Mouse (Mus musculus) E14TG2a.4 (cell line): ENCODE results near the gene Slc35c2.

Source experiments
- CTCF ChIP-seq: conservative IDR thresholded peaks from 2 replicates; pipeline ENCODE4 v1.5.1; 2014; ENCODE audit warnings: low read length
- NANOG ChIP-seq: IDR thresholded peaks from 2 replicates; pipeline ENCODE4 v1.6.1; 2014; ENCODE audit warnings: borderline replicate concordance, low read length, mixed read lengths
- POU5F1 ChIP-seq: IDR thresholded peaks from 2 replicates; pipeline ENCODE4 v1.6.1; 2014; ENCODE audit warnings: low read length, borderline replicate concordance

DNA sequence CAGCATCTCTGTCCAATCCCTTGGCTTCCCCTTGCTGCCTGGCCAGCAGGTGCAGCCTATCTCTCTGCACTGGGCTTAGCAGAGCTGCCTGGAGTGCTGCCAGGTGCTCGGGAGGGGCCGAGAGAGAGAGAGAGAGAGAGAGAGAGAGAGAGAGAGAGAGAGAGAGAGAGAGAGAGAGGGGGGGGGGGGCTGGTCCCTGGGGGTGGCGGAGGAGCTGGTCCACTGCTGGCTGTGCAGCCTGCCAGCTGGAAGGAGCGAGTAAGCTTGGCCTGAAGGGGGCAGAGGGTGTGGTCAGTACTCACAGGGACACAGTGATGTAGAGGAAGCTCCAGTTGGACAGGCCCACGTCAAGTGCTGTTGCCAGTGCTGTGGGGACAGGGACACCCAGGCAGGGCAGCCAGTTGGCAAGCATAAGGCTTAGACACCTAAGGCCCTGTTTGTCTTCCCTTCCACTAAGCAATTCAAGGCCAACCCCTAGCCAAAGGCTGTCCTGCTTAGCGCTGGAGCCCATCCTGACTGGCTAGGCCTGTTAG, 5.8 kb downstream of the Slc35c2 start:
- TF ChIP-seq CTCF: no peak
- no peak for TF ChIP-seq POU5F1
- TF ChIP-seq NANOG: no peak
